Mouse (Mus musculus) large intestine, adult 2 months (tissue): ENCODE measurements around the gene Nr2f1. TPM values are rescaled to one million over a fixed set of nuclear protein-coding genes. Genes with fewer than 3 reads are reported as not detected.

Experiments
- polyA plus RNA-seq: library from polyadenylated mRNA; depleted of rRNA; stranded (reverse); fragments of >200 nt; gene quantifications from 2 replicates; pipeline ENCODE4 v1.2.3, GENCODE M21; 2012; rRNA removed

Gene Nr2f1
- polyA plus RNA-seq, 1 experiment, result 1.8 TPM

Other genes with a start within 250 kb of the Nr2f1 start
- 0.08 and 0.12 TPM in 2 replicates for gene Pou5f2, start 174.9 kb downstream of the Nr2f1 start, polyA plus RNA-seq